Comparison of ENCODE assay signal across 27 mouse cellular contexts in genomic region chr17:12906436-12906835, GRCm38 (mm10). TPM values are rescaled to one million over a fixed set of nuclear protein-coding genes. Genes with fewer than 3 reads are reported as not detected.
"Had no signal": no experiment of that assay in that cellular context is flagged by ENCODE, and none has a peak within 500 bp of the region (broad histone marks: within the 10 kb centered on the region; RNA-seq: fewer than 3 reads in every experiment).

No protein-coding gene starts in this region.

- H3K27ac ChIP-seq: kidney, postnatal 0 days; layer of hippocampus, adult 2 months; left cerebral cortex, adult 2 months; limb, embryonic 12.5 days; liver, embryonic 12.5 days; liver, embryonic 15.5 days; lung, embryonic 15.5 days; midbrain, embryonic 10.5 days; neural tube, embryonic 12.5 days; neural tube, embryonic 15.5 days; stomach, postnatal 0 days had no signal

- ATAC-seq: liver, embryonic 12.5 days had no signal

- H3K4me2 ChIP-seq: limb, embryonic 12.5 days; liver, embryonic 12.5 days; liver, embryonic 15.5 days; lung, embryonic 15.5 days; neural tube, embryonic 12.5 days; neural tube, embryonic 15.5 days had no signal

- H3K27me3 ChIP-seq: limb, embryonic 12.5 days; liver, embryonic 12.5 days; liver, embryonic 15.5 days; lung, embryonic 15.5 days; megakaryocyte, embryonic 14.5 days; neural tube, embryonic 12.5 days; neural tube, embryonic 15.5 days had no signal

- DNase-seq: kidney, adult 2 months; layer of hippocampus, adult 9-11 months; layer of hippocampus, postnatal 36 days; liver; lung, adult 18-20 months; lung, postnatal 10 days; lung, postnatal 36 days; midbrain, embryonic 14.5 days; right cerebral cortex, adult 18-20 months; right cerebral cortex, postnatal 14 days; right cerebral cortex, postnatal 4 days; thymus, adult 18-20 months; thymus, postnatal 36 days had no signal

- H3K4me3 ChIP-seq: layer of hippocampus, adult 2 months; left cerebral cortex, adult 2 months; limb, embryonic 12.5 days; liver, embryonic 12.5 days; liver, embryonic 15.5 days; lung, embryonic 15.5 days; megakaryocyte, embryonic 14.5 days; midbrain, embryonic 10.5 days; neural tube, embryonic 12.5 days; neural tube, embryonic 15.5 days had no signal

- H3K9me3 ChIP-seq: limb, embryonic 12.5 days; liver, embryonic 12.5 days; liver, embryonic 15.5 days; lung, embryonic 15.5 days; megakaryocyte, embryonic 14.5 days; midbrain, embryonic 10.5 days; neural tube, embryonic 12.5 days; neural tube, embryonic 15.5 days had no signal

- H3K4me1 ChIP-seq: liver, embryonic 12.5 days; liver, embryonic 15.5 days; megakaryocyte, embryonic 14.5 days; neural tube, embryonic 12.5 days; neural tube, embryonic 15.5 days had no signal

- H3K9ac ChIP-seq: limb, embryonic 12.5 days; liver, embryonic 12.5 days; liver, embryonic 15.5 days; lung, embryonic 15.5 days; neural tube, embryonic 12.5 days; neural tube, embryonic 15.5 days had no signal

RNA-seq across cellular contexts. Expression of gene Mrgprh, which starts 30.6 kb away (rescaled TPM):
- total RNA-seq: layer of hippocampus, postnatal 36 days; left cerebral cortex, adult 2 months had no signal
- polyA plus RNA-seq: kidney, embryonic 14.5 days; kidney, postnatal 0 days; liver, embryonic 12.5 days; liver, embryonic 15.5 days; lung, embryonic 15.5 days; midbrain, embryonic 10.5 days; midbrain, embryonic 14.5 days; neural tube, embryonic 12.5 days; neural tube, embryonic 15.5 days; stomach, embryonic 14.5 days; stomach, postnatal 0 days had no signal
